Mouse (Mus musculus) spleen, embryonic (tissue): Measurements from ENCODE around the gene Krt33a.

Source experiments
- CTCF ChIA-PET: fragments of 350-600 bp; sonication (Branson Sonifier 250); formaldehyde crosslinking; loops from one replicate; lab custom pipeline; 2022; lab: Charles Lee

Krt33a gene

DNA sequence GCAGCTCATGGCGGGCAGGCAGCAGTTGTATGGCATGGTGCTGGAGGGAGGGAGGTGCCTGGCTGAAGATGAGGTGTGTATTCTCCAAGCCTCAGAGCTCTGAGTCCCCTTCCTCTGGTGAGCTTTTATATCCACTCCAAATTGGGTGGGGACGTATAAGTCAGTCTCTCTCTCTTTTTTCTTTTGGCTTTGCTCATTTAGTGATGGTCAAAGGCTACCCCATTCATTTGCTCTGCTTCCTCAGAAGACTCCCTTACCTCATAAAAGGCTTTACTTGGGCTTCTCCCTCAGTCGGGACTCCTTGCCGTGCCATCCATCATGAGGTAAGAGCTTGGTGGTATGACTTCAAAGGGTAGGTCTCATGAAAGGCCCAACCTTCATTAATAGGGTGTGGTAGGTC lies at the start of gene Krt33a:
Gene Krt33a, minus strand, starts transcription at position 101 of the 400 bp plus-strand sequence.
- CTCF ChIA-PET = interaction anchor here (1.0 kb wide), 1 partner anchor 10 kb away, joined by 3 read pairs; no protein-coding TSS in a partner anchor

DNA sequence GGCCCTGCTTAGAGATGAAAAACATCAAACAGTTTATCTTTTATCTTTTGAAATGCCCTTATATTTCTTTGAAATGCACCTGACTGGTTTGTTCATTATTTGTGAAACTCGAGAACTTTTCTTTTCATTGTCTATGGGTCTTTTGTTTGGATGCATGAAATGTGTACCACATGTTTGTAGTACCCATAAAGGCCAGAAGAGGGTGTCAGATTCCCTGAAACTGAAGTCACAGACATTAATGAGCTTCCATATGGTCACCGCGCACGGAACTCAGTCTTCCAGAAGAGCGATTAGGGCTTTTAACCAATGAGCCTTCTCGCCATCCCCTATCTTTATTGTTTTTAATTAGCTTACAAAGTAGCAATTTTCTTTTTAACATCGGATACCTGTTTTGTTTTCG lies 42.9 kb upstream of the Krt33a start:
- CTCF ChIA-PET = no interaction called here

DNA sequence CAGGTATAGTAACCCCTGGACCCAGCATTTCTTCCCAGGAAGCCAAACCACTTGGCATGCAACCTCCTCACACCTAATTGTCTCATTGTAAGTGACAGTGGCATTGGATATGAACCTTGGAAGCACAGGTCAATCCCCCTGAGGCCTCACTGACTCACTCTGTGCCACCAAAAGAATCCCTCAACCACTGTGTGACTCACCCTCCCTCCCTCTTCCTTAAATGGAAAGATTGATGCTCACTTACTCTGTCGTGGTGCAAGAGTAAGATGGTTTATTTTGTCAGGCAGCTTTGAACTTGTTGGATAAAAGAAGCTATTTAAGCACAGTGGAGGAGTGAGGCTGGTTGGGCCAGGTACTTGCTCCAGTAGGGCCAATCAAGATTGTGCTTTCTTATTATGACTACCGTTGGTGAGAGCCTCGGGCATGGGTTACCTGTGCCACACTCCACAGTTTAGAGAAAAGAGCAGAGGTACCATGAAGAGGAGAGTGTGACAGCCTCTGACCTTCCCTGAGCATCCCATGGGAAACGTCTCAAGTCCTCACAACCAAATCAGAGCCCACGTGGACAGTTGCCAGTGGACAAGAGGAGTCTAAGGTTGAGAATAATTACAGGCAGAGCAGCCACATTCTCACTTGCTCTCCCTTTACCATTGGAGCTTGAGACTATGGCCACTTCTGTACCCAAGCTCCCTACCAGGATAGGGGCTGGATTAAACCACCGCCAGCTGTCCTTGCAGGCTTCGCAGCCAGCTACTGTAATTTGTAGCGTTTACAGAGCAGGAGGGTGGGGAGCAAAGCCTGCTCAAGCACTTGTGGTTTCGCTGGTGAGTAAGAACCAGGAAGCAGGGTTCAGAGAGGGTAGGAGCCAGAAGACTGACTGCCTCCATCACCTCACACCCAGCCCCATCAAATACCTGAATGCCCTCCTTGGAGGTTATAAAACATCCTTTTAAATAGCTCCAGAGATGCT lies 40.0 kb upstream of the Krt33a start:
- CTCF ChIA-PET = no interaction called here

DNA sequence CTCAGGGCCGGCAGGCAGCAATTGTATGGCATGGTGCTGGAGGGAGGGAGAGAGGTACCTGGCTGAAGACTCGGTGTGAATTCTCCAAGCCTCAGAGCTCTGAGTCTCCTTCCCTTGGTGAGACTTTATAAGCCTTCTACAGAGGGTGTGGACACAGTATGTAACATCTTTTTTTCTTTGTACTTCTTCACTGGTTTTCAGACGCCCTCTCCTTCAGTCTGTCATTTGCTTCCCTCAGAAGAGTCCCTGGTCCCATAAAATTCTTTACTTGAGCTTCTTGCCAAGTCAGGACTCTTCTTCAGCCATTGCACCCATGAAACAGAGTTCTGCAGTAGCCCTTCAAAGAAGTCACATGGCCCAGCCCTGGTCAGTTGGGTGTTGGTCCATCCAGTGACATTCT lies 34.4 kb upstream of the Krt33a start, which contains the start of gene Krt31:
Gene Krt31, minus strand, starts transcription at position 101 of the 400 bp plus-strand sequence.
- CTCF ChIA-PET = no interaction called here

DNA sequence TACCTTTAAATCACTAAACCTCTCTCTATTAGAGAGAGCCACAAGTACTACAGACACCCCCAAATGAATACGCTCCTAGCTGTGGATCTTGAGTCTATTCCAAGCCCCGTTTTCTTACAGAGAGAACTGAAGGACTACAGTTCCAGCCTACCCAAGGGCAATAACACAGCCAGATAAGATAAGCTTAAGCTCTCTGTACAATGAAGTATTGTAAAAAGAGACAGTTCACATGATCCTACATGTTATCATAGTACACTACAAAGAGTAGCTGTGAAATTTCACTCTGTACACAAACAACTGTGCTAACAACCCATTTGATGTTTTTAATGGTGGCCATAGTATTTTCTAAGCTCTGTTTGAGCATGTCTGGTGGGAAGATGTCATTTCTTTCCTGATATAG lies 31.2 kb upstream of the Krt33a start:
- CTCF ChIA-PET = no interaction called here

DNA sequence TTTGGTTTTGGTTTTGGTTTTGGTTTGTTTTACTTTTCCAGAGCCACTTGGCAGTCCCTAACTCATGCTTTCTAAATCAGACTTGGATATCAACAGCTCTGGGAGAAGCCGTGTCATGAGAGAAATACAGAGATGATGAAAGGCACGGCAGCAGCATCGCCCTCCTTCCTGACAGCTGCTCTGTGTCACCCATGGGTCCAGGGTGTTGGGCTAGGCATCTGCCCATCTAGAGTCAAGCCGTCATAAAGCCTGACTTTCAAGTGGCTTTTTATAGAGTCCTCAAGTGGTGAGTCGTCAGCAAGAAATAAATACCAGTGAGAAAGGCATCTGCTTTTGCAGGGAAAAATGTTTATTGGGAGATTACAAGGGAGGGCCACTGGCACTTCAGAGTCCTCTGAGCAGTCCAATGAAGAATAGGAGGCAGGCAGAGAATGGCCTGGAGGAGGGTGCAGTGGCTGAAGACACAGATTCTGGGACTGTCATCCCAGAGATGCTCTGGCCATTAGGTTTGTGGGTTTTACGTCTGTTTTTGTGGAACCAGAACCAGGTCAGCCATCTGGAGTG lies 30.4 kb upstream of the Krt33a start:
- CTCF ChIA-PET = no interaction called here

DNA sequence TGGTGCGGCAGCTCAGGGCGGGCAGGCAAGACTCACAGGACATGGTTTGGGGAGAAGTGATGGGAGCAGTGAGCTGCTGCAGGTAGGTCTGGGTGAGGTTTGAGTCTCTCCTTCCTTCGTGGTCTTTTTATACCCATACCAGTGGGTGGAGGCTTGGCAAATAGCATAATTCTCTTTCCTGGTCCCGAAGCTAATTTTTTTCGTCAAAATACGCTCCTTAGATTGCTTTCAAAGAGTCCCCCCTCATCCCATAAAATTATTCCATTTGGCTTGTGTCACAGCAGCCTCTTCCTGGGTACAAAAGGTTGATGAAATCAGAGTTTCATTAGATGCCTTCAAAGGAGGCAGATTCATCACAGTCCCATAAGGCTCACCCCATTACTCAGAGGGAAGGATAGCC lies 25.4 kb upstream of the Krt33a start, which contains the start of gene Krt34:
Gene Krt34, minus strand, starts transcription at position 101 of the 400 bp plus-strand sequence.
- CTCF ChIA-PET = no interaction called here

DNA sequence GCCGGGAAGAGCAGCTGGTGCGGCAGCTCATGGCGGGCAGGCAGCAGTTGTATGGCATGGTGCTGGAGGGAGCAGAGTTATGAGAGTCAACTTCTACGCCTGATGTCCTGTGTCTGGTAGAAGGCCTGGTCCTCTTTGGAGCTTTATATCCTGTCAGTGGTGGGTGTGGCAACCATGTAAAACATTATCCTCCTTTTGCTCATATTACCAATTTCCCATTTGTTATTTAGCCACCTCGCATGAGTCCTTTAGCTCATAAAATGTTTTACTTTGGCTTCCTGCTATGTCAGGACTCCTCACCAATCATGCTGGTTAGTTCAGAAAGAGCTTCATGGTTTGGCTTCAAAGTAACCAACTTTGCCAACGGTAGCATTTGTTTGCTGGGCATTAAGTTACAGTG lies 13.8 kb upstream of the Krt33a start, which contains the start of gene Krt33b:
Gene Krt33b, minus strand, starts transcription at position 101 of the 400 bp plus-strand sequence.
- CTCF ChIA-PET = interaction anchor here (0.6 kb wide), 1 partner anchor 329 kb away, joined by 7 read pairs; no protein-coding TSS in a partner anchor

DNA sequence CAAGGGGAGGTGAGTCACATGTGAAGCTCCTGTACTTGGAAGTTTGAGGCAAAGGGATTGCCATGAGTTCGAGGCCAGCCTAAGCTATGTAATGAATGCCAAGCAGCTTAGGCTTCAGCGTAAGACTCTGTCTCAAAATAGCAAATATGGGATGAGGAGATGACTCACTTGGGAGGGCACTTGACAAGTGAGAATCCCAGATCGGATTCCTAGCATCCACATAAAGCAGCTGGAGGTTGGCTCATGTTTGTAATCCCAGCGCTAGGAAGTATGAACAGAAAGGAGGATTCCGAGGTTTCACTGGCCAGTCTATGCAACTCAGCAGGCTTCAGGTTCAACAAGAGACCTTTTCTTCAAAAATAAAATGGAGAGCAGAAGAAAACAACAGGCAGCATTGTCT lies 5.4 kb upstream of the Krt33a start:
- CTCF ChIA-PET = no interaction called here

DNA sequence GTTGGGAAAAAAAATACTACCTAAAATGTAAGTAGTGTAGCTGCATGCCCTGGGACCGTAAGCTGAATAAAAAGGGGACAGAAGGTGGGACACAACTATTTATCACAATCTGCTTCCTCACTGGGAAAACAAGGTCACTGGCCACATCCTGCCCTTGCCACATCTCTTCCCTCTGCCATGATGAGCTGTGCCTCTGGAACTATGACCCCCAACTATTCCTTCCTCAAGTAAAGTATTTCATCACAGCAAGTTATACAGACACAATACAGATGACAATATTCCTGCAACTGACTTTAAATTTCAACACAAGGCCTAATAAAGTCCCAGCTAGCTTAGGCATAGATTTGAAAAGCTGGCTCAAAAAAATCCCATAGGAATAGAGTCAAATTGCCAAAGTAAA lies 3.5 kb upstream of the Krt33a start:
- CTCF ChIA-PET = no interaction called here

DNA sequence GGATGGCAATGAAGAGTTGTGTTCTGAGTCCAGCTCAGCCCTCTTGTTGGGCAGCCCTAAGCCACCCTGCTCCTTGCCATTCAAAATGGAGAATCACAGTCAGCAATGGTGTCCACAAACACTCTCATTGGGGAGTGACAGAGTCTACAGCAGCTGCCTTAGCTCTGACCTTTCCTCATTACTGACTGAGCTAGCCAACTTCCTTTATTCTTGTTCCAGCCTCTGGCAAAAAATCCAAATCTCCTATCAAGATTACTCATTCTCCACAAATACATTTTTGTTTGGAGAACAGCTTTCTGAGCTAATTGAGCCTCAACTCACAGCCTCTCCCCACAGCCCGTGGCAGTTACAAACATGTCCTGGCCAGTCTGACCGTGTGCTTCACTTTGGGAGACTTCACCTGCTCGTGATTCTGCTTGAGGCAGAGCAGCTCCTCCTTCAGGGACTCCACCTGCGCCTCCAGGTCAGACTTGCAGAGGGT lies 2.3 kb downstream of the Krt33a start:
- CTCF ChIA-PET = no interaction called here

DNA sequence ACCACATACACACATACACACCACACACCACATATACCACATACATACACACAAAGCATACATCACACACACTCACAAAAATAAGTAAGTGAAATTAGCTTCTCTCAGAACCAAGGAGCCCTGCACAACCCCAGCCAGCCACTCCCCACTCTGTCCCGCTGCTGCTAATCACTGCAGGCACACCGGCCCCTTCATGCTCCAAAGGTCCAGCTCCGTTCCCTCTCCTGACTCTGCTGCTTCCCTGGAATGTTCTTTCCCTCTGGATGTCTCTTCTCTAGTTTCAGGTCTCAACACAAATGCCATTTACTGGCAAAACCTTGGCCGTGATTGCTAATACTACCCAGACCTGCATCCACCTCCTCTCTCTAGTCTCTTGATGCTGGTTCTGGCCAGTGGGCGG lies 5.3 kb downstream of the Krt33a start:
- CTCF ChIA-PET = no interaction called here

DNA sequence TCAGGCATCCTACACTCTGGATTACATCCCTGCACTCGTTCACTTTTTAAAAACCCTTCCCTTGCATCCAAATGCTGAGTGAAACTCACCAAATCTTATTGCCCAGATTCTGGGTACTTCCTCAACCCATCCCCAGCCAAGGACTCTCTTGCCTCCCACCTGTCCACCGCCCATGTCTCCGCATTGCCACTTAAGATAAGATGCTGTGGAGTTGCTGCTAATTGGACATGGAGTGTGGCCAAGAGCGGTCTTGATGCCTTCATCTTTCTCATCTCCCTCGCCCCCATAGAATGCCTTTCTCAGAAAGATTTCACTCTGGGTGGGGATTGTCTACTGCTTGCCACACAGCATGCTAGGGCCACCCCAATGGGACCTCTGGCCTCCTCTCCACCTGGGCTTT lies 7.7 kb downstream of the Krt33a start:
- CTCF ChIA-PET = no interaction called here

DNA sequence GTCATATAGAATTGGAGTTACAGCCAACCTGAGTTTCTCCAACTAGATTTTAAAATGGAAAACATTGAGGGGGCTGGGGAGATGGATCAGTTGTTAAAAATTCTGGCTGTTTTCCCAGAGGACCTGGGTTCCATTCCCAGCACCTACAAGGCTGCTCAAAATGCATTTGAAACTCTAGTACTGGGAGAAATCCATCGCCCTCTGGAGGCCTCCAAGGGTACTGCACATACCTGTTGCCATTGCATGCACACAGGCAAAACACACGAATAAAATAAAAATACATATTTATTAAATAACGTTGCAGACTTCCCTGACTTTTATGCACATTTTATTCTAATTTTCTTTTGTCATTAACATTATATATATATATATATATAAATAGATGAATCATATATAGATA lies 9.4 kb downstream of the Krt33a start:
- CTCF ChIA-PET = no interaction called here

DNA sequence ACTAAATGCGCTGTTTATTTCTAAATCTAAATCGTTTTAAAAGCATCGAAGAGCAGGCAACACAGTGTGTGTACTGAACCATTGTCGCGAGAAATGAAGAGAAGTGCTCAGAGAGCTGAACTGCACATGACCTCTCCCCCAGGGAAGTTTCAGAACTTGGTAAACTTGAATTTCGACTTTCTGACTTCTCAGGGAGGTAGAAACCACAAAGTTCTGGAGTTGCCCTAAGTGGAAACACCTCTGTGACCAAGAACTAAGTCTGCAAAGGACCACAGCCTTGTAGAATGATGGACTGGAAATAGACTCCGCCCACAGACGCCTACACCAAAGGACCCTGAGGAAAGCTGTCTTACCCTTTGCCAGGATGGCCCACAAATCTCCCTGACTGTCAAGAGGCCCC lies 10.1 kb downstream of the Krt33a start:
- CTCF ChIA-PET = interaction anchor here (0.6 to 0.9 kb wide), 2 partner anchors 10 to 630 kb away, joined by 3 read pairs; partner anchors contain the start of gene Krt33a

DNA sequence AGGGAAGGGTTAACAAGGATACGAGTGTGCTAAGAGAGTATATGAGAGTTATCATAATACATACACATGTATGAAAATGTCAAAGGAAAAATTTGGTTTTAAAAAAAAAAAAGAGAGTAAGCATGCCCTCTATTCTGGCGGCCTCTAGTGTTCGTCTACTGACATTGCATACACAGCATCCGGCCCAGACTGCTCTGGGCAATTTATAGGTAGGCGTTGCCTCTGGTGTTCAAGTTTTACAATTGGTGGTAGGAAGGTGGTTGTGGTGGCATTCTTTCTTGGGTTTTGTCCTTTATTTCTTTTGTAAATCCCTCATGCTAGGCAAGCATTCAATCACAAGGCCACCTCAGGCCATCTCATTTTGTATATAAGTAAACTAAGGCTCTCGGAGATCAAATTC lies 11.2 kb downstream of the Krt33a start:
- CTCF ChIA-PET = no interaction called here

DNA sequence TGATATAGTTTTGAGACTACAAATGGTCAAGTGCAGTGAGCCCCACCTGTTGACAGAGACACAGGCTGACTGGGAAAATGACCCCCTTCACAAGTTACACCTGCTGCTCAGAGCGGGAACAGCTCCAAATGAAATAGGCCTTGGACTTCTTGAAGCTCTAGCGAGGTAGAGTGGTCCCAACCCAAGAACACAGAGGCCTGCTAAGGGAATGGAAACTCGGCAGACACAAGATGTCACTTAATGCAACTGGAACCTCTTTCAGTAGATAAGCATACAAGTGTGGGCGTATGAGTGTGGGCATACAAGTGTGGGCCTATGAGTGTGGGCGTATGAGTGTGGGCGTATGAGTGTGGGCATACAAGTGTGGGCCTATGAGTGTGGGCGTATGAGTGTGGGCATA lies 16.9 kb downstream of the Krt33a start:
- CTCF ChIA-PET = no interaction called here

DNA sequence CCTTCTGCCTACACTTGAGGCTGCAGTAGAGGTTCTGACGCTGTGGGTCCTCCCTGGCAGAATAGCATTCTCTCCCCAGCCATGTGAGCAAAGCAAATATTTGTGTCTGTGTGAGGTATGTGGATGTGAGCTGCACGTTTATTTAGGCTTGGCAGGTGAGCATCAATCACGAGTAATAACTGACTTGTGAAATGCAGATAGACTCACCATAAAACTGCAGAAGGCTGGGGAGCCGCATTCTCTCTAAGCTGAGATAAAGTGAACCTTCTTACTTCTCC lies 21.7 kb downstream of the Krt33a start:
- CTCF ChIA-PET = no interaction called here

DNA sequence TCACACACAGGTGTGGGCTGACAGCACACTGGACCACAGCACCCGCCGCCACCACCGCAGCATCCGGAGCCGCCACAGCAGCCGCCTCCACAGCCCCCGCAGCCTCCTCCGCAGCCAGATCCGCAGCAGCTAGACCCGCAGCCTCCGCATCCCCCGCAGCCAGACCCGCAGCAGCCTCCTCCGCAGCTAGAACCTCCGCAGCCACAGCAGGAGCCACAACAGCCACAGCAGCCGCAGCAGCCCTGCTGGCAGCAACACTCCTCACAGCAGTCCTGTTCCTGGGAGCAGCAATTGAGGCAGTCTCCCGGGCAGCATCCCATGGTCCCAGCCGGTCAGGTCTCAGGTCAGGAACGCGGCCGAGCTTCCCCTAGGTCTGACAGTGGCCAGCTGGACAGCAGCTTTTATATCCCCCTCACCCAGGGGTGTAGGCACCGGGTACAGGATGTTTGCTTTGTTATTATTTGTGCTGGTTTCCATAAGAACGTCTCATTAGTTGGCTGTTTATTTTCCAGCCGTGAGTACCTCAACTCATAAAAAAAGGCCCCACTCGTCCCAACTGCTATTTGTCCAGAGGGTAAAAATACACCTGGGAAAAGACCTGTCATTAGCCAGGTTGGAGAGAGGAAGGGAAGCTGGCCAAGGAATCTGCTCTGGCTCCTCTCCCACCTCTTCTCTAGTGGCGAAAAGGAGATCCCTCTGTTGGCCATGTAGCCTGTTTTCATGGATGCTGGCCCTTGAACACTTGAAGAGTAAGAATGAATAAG lies 22.2 kb downstream of the Krt33a start, which contains the start of gene Krtap17-1:
Gene Krtap17-1, minus strand, starts transcription at position 375 of the 764 bp plus-strand sequence.
- CTCF ChIA-PET = no interaction called here

DNA sequence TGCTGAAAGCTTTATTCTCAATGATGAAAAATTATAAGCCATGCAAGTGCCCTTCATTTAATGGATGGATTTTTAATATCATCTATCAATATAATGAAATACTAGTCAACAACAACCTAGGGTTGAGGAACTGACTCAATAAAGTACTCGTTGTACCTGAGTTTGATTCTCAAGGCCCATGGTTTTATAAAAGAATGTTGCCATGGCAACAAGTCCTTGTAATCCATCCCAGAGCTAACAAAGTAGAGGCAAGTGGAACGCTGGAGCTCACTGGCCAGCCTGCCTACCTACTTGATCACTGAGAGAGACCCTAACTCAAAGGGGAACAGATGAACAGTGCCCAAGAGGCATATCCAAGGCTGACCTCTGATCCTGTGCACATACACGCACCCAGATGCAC lies 25.4 kb downstream of the Krt33a start:
- CTCF ChIA-PET = no interaction called here

DNA sequence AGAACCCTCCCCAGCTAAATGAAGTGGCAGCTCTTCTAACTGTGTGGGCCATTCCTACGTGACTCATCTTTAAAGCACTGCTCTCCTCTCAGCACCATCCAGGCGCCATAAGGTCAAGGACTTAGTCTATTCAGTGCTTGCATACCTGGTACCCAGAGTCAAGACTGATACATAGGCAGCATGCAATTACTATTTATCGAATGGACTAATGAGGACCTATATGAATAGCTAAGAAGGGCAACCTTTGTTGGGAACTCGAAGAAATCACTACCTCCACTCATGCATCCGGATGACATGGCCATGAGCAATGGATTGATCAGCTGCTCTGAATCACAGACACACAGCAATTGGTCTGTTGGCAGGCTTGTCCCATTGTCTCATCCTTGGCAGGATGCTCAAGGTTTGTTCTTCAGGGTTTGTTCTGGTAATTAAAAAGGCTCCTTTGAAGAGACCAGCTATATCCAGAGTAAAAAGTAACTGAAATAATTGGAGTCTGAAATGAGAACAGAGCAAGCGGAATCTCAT lies 26.1 kb downstream of the Krt33a start:
- CTCF ChIA-PET = no interaction called here

DNA sequence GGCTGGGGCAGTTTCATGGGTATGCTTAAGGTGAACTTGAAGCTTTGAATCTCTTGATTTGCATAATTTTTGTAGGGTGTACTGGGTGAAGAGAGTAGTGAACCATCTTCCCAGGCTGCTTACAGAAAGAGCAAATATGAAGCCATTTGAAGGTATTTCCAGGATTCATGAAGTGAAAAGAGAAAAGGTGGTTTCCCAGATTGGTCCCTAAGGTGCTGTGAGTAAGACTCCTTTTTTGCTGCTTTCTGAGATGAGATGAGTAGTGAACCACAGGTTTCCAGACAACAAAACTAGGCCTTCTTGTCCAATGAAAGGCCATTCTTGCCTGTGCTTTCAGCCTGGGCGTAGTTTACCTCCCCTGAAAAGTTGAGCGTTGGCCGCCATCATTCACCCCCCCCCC lies 27.5 kb downstream of the Krt33a start:
- CTCF ChIA-PET = no interaction called here
